ENCODE assay signal across 8 mouse cellular contexts in the genomic region with DNA sequence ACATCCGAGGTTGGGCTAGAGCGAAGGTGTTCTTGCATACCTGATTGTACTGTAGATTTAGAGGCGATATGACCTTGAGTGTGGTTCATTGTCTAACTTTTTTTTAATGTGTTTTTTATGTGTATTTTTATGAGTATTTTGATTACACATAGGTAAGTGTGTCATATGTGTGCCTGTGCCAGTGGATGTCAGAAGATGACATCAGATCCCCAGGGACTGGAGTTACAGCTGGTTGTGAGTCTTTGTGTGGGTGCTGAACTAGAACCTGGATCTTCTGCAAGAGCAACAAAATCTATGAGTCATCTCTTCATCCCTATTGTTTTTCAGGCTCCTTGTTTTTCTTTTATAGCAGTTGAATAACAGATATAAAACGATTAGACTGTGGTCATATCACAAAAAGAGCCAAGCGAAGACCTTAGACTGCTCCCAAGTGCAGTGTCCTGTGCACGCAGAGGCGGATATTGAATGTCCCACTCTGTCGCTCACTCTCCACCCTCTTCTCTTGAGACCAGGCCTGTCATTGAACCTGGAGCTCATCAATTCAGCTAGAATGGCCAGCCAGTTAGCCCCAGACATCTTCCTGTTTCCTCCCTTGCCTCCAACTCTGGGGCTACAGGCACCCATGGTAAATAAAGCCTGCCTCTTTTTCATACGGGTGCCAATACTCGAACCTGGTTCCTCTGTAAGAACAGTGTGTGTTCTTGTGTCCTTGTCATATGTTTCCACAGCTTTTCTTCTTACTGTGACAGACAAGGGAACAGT. TPM values are rescaled to one million over a fixed set of nuclear protein-coding genes. Genes with fewer than 3 reads are reported as not detected.
DNase-seq lines count a peak whose midpoint lies in the region; ATAC-seq lines count a peak whose summit lies in the region.

No protein-coding gene starts in this region.

- peak overlapping the region; percentile 84 for H3K4me2 ChIP-seq in heart, embryonic 14.5 days (ENCODE audit: low read length)
- H3K4me2 ChIP-seq in hindbrain, embryonic 13.5 days, result peak overlapping the region; percentile 79
- peak overlapping the region; percentile 82 for H3K4me2 ChIP-seq in midbrain, embryonic 13.5 days (replicated peaks)

- 77% methylated on average over 10 of the region's 10 CpGs for WGBS in heart, embryonic 14.5 days
- WGBS in hindbrain, embryonic 13.5 days, result 95% methylated on average over 10 of the region's 10 CpGs
- WGBS in midbrain, embryonic 13.5 days, result 90% methylated on average over 10 of the region's 10 CpGs

- peaks cover 14 to 29% of the 10 kb centered on the region in 2 experiments for H3K4me1 ChIP-seq in heart, embryonic 14.5 days (ENCODE audit: control insufficient read depth in 2 of 2, insufficient read depth in 2 of 2, low read length in 2 of 2)
- peaks cover 48% of the 10 kb centered on the region for H3K4me1 ChIP-seq in hindbrain, embryonic 13.5 days (replicated peaks)
- H3K4me1 ChIP-seq in midbrain, embryonic 13.5 days (replicated peaks), result peaks cover 44% of the 10 kb centered on the region

- H3K36me3 ChIP-seq in heart, embryonic 14.5 days (ENCODE audit: control insufficient read depth, insufficient read depth, low read length), result peaks cover 12% of the 10 kb centered on the region; the same call in 1 of the 2 replicates
- no peaks in the 10 kb centered on the region for H3K36me3 ChIP-seq in hindbrain, embryonic 13.5 days
- peaks cover 8% of the 10 kb centered on the region for H3K36me3 ChIP-seq in midbrain, embryonic 13.5 days

- H3K27me3 ChIP-seq in heart, embryonic 14.5 days (ENCODE audit: control insufficient read depth, insufficient read depth, low read length), result no peaks in the 10 kb centered on the region
- no peaks in the 10 kb centered on the region for H3K27me3 ChIP-seq in hindbrain, embryonic 13.5 days
- no peaks in the 10 kb centered on the region for H3K27me3 ChIP-seq in midbrain, embryonic 13.5 days

- H3K9me3 ChIP-seq in heart, embryonic 14.5 days (ENCODE audit: control insufficient read depth, low read length), result no peaks in the 10 kb centered on the region
- H3K9me3 ChIP-seq in hindbrain, embryonic 13.5 days, result no peaks in the 10 kb centered on the region
- H3K9me3 ChIP-seq in midbrain, embryonic 13.5 days, result no peaks in the 10 kb centered on the region

- DNase-seq in heart, postnatal 10 days, result no peak
- peak; percentile 20 for DNase-seq in NIH3T3 (ENCODE audit: low read depth)
- no peak for DNase-seq in layer of hippocampus, postnatal 25 days (ENCODE audit: extremely low spot score in 1 of 2, low spot score in 1 of 2)
- no peak for DNase-seq in c-Kit-positive CD71-positive TER-119-positive erythroid progenitor cells, embryonic 14.5 days (ENCODE audit: low spot score)
- DNase-seq in left cerebral cortex, adult 8-10 months (ENCODE audit: low spot score in 2 of 2), result no peak

- H3K4me3 ChIP-seq in heart, embryonic 14.5 days (ENCODE audit: control insufficient read depth in 1 of 2, insufficient read depth in 1 of 2, low read depth in 1 of 2, low read length in 2 of 2), result peak overlapping the region in 1 of 2 experiments; percentile 98; a peak in 2 of 4 replicates
- H3K4me3 ChIP-seq in hindbrain, embryonic 13.5 days, result peak overlapping the region; percentile 87
- peak overlapping the region; percentile 97 for H3K4me3 ChIP-seq in midbrain, embryonic 13.5 days (replicated peaks)

- H3K9ac ChIP-seq in heart, embryonic 14.5 days (ENCODE audit: low read length), result peak overlapping the region; percentile 94
- H3K9ac ChIP-seq in hindbrain, embryonic 13.5 days, result peak overlapping the region; percentile 98
- peak overlapping the region; percentile 98 for H3K9ac ChIP-seq in midbrain, embryonic 13.5 days (replicated peaks)

- intact Hi-C loops in heart, postnatal 10 days (cut with DNase I), result loop anchor here (5.0 to 10.0 kb wide), 3 partner anchors 42 to 541 kb away; a partner anchor contains a TSS

- peak overlapping the region; percentile 78 to 83 for H3K27ac ChIP-seq in heart, embryonic 14.5 days (replicated peaks in 1 of 2; ENCODE audit: control insufficient read depth in 1 of 2, insufficient read depth in 1 of 2, low read depth in 2 of 2, low read length in 2 of 2)
- H3K27ac ChIP-seq in hindbrain, embryonic 13.5 days, result no peak overlapping the region
- H3K27ac ChIP-seq in midbrain, embryonic 13.5 days, result no peak overlapping the region

- ATAC-seq in heart, embryonic 14.5 days (ENCODE audit: insufficient number of reproducible peaks, insufficient read depth, low FRiP score, low read depth), result no peak
- ATAC-seq in hindbrain, embryonic 13.5 days (ENCODE audit: low FRiP score), result no peak
- no peak for ATAC-seq in midbrain, embryonic 13.5 days

RNA-seq across cellular contexts. Expression of a gene that starts 1.7 kb away (rescaled TPM):
- 50.4 and 53.0 TPM in 2 replicates for polyA plus RNA-seq in heart, embryonic 14.5 days (2014; fragmentation: Nextera tagmentation; extraction: Ambion mirVana)
- 10 to 100 TPM; 57.7 to 68.8 TPM for total RNA-seq in heart, postnatal 10 days (2021)
- polyA plus RNA-seq in hindbrain, embryonic 13.5 days (2015; fragmentation: Nextera tagmentation; extraction: Ambion mirVana), result 94.5 and 95.0 TPM in 2 replicates
- polyA plus RNA-seq in midbrain, embryonic 13.5 days (2015; fragmentation: Nextera tagmentation; extraction: Ambion mirVana), result 89.8 and 95.5 TPM in 2 replicates
- total RNA-seq in layer of hippocampus, postnatal 25 days (2021), result 10 to 100 TPM; 69.8 to 88.4 TPM
- total RNA-seq in left cerebral cortex, adult 8-10 months (2022), result 10 to 100 TPM; 44.8 to 51.1 (median 49.0) TPM

RNA-seq across cellular contexts. Expression of a gene that starts 17.8 kb away (rescaled TPM):
- polyA plus RNA-seq in heart, embryonic 14.5 days (2014; fragmentation: Nextera tagmentation; extraction: Ambion mirVana), result 2.9 TPM in 1 of 2 replicates, not detected in the other
- total RNA-seq in heart, postnatal 10 days (2021), result 10 to 100 TPM; 12.2 to 13.5 TPM
- 2.1 and 3.4 TPM in 2 replicates for polyA plus RNA-seq in hindbrain, embryonic 13.5 days (2015; fragmentation: Nextera tagmentation; extraction: Ambion mirVana)
- 2.5 TPM in 1 of 2 replicates, not detected in the other for polyA plus RNA-seq in midbrain, embryonic 13.5 days (2015; fragmentation: Nextera tagmentation; extraction: Ambion mirVana)
- total RNA-seq in layer of hippocampus, postnatal 25 days (2021), result 10 to 100 TPM; 29.0 to 29.8 TPM
- 10 to 100 TPM; 17.1 to 31.9 (median 23.8) TPM for total RNA-seq in left cerebral cortex, adult 8-10 months (2022)

RNA-seq across cellular contexts. Expression of a gene that starts 17.9 kb away (rescaled TPM):
- polyA plus RNA-seq in heart, embryonic 14.5 days (2014; fragmentation: Nextera tagmentation; extraction: Ambion mirVana), result 144 and 156 TPM in 2 replicates
- 10 to 100 TPM; 68.3 to 79.2 TPM for total RNA-seq in heart, postnatal 10 days (2021)
- polyA plus RNA-seq in hindbrain, embryonic 13.5 days (2015; fragmentation: Nextera tagmentation; extraction: Ambion mirVana), result 271 and 274 TPM in 2 replicates
- 302 and 320 TPM in 2 replicates for polyA plus RNA-seq in midbrain, embryonic 13.5 days (2015; fragmentation: Nextera tagmentation; extraction: Ambion mirVana)
- 100 to 1,000 TPM; 116 to 128 TPM for total RNA-seq in layer of hippocampus, postnatal 25 days (2021)
- 100 to 1,000 TPM; 172 to 216 (median 192) TPM for total RNA-seq in left cerebral cortex, adult 8-10 months (2022)

RNA-seq across cellular contexts. Expression of a gene that starts 42.3 kb away (rescaled TPM):
- 128 and 133 TPM in 2 replicates for polyA plus RNA-seq in heart, embryonic 14.5 days (2014; fragmentation: Nextera tagmentation; extraction: Ambion mirVana)
- total RNA-seq in heart, postnatal 10 days (2021), result 100 to 1,000 TPM; 134 to 148 TPM
- polyA plus RNA-seq in hindbrain, embryonic 13.5 days (2015; fragmentation: Nextera tagmentation; extraction: Ambion mirVana), result 69.0 and 71.9 TPM in 2 replicates
- 57.5 and 59.0 TPM in 2 replicates for polyA plus RNA-seq in midbrain, embryonic 13.5 days (2015; fragmentation: Nextera tagmentation; extraction: Ambion mirVana)
- 10 to 100 TPM; 68.2 to 69.4 TPM for total RNA-seq in layer of hippocampus, postnatal 25 days (2021)
- total RNA-seq in left cerebral cortex, adult 8-10 months (2022), result 10 to 100 TPM; 80.9 to 92.5 (median 89.4) TPM

Comparison
In these comparisons a context has a peak if more than half of its experiments do, and no peak if none do; other contexts are left out.
1. H3K27ac ChIP-seq: peak in heart, embryonic 14.5 days (2 of 2); none in hindbrain, embryonic 13.5 days (single experiment) and midbrain, embryonic 13.5 days (single experiment).
2. Peak in every context shown above with its lines, with median percentiles within 50 percentile points of each other: H3K4me2 ChIP-seq and H3K9ac ChIP-seq.